Mouse (Mus musculus): Measurements from ENCODE around the gene Abcb8. TPM values are rescaled to one million over a fixed set of nuclear protein-coding genes. Genes with fewer than 3 reads are reported as not detected.

Abcb8 gene
- polyA plus RNA-seq, 1 experiment from 2014 or later = 32.6 TPM

DNA sequence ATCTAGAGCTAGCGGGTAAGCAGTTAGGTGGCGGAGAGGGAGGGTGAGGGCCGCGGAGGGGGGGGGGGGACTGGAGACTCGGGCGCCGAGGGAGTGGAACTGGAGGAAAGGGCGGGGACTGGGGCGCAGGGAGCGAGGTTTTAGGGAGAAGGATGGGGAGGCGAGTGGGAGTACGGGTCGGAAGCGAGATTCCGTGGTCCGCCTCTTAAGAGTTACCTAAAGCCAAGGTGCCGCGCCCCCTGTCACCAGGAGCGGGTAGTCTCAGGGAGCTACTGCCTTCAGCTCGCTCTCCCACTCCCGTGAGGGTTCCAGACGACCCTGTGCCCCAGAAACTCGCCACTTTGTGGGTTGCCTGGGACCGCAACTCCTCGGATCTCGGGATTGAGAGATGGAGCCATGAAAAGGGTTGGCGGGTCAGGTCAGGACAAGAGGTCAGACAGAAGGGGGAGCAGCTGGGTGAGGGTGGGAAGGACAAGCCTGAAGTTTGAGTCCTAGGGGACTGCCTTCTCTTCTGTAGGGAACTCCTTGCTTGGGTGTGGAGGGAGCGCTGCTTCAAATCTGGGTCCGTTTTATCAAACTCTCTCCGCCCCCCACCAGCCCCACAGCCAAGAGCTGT, 32.1 kb downstream of the Abcb8 start:
- peak; percentile 73 for DNase-seq (ENCODE audit: low spot score)

DNA sequence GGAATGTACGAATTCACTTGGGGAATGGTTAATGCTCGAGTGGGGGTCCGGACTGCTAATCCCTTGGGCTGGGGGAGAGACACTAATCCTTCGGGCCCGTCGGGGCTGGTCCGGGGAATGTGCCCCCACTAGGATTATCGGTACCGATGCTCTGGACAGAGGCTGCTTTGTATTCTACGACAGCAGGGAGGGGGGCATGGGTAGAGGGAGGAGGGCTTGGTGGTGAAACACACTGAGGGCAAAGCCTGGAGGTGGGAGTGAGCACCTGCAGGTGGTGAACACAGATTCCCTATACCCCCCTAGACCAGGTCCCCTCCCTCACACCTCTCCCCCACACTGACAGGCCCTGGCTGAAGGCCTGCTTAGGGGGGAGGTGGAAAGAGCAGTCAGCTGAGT, 32.6 kb downstream of the Abcb8 start:
- peak; percentile 28 for DNase-seq (ENCODE audit: low spot score)

DNA sequence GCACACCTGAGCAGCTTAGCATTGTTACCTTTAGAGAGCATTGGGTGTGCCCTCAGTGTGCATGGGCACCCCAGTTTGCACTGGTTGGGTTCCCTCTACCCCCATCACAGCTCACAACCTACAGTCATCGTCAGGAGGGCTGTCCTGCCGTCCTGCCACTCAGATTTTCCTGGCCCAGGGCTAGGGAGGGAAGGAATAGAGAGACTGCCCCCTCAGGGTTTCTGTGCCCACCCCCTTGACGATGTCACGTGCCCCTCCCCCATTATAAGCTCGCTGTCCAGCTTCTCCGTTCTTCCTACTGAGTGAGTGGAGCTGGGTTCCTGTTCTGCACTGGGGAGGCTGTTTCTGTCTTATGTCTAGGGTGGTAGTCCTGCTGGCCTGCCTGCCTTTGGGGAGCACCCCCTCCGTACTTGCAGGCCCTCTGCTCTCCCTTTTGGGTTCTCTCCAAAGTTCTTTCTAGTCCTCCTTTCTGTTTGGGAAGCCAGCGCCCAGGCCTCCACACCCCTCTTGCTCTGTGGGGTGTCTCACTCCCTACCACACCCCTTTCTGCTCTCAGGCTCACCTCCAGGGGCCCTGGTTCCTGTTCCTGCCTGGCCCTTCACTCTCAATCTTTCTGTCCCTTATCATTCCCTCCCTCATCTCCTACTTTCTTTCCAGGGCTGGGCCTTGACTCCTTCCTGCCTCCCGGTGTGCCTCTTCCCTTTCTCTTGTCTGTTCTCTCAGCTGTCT, 33.3 kb downstream of the Abcb8 start:
- DNase-seq (ENCODE audit: low spot score) = no peak

DNA sequence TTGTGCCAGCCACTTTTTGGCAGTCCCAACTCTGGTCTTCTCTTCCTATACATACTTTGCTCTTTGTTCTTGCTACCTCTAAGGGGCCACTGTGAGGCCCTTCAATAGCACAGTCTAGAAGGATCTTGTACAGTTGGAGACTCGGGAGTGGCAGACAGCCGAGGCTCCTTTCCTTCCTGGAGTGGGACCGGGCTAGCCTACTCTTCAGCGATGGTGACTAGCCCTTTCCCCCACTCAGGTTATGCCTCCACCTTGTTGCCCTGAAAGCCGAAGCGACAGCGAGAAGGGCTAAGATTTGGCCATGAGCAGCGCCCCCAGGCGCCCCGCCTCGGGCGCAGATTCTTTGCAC, 33.8 kb downstream of the Abcb8 start:
- DNase-seq (ENCODE audit: low spot score) = no peak

DNA sequence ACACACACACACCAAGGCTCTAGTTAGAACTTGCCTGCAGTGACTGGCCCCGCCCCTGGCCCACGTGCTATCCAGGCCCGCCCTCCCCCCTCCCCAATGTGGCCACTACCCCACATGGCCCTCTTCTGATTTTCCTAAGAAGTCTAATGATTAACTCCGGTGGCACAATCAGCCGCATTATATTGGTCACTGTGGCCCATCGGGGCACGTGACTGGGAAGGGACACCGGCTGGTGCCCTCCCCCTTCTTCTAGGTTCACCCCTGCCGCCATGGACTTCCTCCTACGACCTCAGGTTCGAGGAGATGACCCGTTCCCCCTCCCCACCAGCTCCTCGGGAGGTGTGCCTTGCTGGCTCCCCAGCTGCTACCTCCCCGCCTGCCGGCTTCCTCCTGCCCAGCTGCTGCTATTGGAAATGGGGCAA, 34.5 kb downstream of the Abcb8 start:
- no peak for DNase-seq (ENCODE audit: low spot score)

DNA sequence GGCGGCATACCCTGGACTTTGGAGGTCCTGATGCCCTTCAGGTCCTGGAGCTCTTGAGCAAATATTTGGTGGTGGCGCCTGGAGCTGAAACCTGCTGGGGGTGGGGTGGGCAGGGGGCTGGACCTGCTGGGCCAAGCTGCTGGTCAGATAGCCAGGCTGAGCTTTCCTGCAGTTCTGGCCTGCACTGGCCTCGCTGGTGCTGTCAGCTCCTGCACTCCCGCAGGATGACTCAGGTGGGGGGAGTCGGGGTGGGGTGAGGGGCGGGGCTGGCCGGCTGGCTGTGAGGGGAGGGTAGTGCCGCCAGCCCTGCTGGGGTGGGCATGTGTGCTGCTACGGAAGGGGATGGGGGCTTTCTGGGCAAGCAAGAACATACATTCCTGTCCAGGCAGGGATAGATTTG, 35.1 kb downstream of the Abcb8 start:
- DNase-seq (ENCODE audit: low spot score) = no peak

DNA sequence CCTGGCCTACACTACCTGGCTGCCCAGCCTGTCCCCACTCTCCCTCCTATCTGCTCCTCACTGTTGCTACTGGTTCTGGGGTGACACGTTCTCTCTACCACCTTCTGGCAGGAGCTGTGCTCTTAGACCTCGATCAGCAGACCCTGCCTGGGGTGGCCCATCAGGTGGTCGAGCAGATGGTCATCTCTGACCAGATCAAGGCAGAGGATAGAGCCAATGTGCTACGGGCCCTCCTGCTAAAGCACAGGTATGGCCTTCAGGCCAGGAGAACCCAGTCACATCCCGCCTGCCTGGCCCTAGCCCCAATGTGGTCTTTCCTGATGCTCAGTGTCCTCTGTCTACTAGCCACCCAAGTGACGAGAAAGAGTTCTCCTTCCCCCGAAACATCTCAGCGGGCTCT, 40.5 kb downstream of the Abcb8 start:
- DNase-seq (ENCODE audit: low spot score) = no peak

DNA sequence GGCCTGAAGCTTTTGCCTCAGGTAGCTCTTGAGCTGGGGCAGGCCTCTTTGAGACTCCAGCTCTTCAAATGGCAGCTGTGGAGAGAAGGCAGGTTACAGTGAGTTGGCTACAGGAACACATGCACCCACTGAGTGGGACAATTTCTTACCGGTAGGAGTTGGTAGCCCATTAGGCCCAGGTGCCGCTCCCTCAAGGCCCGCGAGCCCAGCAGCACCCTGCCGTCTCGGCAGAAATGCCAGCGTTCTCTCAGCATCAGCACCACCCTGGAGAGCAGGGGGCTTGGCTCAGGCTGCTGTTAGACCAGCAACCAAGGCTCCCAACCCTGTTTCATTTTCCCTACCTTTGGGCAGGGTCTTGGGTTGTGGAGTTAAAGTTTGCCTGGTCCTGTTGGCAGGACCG, 47.7 kb downstream of the Abcb8 start:
- DNase-seq (ENCODE audit: low spot score) = no peak

DNA sequence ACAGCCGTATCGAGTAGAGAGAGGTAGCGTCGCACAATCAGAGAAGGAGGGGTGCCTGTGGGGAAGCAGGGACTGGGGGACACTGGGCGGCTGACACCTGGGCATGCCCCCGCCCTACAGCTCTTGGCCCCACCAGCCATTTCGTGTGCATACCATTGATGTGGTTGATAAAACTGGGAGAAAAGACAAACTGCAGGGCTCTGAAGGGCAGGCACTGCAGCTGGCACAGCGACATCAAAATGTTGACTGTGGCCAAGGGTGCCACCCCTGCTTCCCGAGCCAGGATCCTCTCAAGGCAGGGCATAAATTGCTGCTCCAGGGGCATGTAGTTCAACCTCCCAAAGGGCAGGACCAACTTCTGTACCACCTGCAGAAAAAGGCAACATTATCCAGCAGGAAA, 48.6 kb downstream of the Abcb8 start:
- peak; percentile 60 for DNase-seq (ENCODE audit: low spot score)

DNA sequence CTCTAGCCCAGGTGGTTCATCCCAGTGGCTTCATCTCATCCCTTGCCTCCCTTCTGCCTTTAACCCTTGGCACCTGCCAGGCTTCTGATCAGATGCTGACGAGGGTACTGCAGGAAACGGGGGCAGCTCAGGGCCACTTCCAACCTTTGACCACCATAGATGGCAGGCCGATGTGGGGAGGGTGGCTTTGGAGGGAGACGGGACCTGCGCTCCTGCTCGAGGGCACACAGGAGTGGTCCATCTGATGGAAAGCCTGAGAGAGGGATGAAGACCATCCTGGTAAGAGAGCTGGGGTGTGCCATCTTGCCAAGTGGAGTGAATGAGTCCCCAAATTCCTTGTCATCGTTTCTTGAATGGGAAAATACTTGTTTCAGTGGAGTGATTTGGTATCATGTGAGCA, 49.7 kb downstream of the Abcb8 start:
- DNase-seq (ENCODE audit: low spot score) = no peak

DNA sequence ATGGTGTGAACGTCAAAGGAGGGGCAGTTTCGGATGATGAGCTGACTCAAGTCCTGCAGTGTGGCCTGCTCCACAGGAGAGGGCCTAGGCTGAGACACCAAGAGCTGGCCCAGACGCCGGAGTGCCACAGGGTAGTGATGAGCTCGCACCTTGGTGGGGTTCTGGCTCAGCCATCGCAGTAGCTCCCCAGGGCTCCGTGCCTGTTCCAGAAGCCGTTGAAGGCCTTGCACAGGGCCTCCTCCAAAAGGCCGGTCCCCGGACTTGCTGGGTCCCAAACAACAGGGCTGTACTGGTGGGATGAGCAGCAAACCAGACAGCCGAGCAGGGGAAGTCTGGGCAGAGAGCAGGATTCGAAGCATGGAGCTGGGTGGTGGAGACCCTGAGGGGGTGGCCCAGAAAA, 50.5 kb downstream of the Abcb8 start:
- no peak for DNase-seq (ENCODE audit: low spot score)

DNA sequence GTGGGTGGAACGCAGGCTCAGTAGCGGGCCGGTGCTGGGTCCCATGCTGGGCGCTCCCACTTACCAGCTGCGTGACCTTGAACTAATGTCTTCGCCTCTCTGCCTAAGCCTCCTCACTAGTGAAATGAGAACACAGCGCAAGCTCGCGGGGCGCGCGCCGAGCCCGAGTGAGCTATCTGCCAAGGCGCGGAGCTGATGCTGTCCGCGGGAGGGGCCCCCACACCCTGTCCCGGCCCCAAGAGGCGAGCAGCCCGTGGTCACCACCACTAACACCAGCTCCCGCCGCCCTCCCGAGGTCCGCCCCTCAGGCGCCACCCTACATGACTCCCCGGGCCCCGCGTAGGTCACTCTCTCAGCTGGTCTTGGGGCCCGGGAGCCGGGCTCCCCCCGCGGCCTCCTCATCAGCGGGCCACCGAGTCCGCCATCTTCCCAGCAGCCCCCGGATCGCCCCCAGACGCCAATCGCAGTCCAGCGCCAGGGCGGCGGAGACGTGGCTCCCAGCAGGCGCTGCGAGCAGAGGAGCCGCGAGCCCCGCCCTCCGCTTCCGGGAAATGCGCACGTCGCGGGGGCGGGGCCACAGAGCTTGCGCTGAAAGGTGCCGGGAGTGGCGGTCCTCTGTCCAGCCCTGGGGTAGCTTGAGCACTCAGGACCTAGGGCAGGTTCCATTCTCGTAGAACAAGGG, 51.4 kb downstream of the Abcb8 start, which contains the start of gene Fastk:
Fastk (minus strand) TSS at position 542 of the 682 bp plus-strand sequence.
- DNase-seq (ENCODE audit: low spot score) = peak; percentile 93

DNA sequence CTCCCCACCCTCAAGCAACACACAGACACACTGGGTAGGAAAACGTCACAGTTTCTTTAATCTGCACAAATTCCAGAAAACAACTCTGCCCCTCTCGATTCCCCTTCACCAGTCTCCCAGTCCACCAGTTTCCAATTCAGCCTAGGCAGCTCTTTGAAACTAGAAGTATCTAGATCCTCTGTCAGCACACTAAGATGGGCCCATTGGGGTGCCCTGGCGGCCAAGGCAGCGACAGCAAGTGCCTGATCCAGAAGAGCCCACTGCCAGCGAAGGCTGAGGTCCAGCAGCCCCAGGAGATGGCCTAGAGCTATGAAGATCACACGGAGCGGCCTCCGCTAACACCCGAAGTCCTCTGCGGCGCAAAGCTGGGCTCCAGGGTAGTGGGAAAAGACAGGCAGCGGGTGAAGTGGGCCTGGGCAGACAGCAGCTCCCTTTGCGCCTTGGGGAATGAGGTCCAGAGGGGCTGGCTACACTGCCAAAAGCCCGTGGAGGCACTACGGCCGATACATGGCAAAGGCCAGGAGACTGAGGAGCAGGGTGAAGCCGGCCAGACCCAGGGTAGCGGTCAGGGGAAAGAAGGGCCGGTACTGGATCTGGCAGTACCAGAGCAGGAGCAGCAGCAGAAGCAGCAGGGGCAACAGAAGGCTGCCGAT, 52.1 kb downstream of the Abcb8 start:
- no peak for DNase-seq (ENCODE audit: low spot score)

DNA sequence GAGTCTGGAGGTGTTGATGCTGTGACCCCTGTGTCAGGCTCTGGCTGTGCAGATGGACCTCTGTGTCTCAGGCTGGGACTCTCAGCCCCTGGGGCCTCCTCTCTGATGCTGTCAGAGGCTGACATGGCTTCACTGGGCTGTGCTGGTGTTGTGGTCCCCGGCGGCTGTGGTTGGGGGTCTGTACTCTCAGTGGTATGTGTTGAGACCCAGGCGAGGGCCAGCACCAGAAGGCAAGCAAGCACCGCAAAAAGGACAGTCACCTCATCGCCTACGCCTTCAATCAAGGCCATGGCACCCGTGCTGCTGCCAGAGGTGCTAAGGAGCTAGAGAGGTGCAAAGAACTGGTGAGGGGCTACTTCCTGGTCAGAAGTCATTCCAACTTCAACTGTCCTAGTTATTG, 53.2 kb downstream of the Abcb8 start:
- DNase-seq (ENCODE audit: low spot score) = no peak

DNA sequence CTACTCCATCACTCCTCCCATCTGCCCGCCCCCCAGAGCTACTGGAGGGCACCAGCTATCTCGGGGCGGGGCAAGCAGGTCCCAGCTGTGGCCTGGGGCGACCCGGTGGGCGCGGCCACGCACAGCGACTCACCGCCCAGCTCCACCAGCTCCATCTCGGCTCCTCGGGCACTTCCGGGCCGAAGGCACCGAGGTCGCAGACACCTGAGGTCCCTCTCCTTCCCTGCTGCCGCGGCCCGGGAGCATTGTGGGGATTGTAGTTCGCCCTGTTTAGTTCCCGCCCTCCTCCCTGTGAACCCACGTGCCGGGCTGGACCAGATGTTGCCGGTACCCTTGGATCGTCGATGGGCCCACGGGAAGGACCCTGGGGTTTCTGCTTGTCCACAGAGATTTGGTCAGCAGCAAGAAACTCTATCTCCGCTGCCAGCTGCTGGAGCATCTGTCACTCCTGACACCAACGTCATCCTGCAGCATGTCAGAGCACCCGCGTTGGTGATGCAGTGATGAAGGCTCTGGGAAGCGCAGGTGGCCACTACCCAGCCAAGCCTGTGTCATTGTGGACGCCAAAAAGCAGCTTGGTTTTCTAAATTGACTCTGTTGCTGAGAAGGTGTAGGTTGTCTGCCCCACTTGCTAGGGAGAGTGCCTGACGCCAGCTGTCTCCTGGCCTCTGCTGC, 54.3 kb downstream of the Abcb8 start, which contains the start of gene Tmub1:
Tmub1 (minus strand) TSS at position 231 of the 675 bp plus-strand sequence.
- peak; percentile 89 for DNase-seq (ENCODE audit: low spot score)

DNA sequence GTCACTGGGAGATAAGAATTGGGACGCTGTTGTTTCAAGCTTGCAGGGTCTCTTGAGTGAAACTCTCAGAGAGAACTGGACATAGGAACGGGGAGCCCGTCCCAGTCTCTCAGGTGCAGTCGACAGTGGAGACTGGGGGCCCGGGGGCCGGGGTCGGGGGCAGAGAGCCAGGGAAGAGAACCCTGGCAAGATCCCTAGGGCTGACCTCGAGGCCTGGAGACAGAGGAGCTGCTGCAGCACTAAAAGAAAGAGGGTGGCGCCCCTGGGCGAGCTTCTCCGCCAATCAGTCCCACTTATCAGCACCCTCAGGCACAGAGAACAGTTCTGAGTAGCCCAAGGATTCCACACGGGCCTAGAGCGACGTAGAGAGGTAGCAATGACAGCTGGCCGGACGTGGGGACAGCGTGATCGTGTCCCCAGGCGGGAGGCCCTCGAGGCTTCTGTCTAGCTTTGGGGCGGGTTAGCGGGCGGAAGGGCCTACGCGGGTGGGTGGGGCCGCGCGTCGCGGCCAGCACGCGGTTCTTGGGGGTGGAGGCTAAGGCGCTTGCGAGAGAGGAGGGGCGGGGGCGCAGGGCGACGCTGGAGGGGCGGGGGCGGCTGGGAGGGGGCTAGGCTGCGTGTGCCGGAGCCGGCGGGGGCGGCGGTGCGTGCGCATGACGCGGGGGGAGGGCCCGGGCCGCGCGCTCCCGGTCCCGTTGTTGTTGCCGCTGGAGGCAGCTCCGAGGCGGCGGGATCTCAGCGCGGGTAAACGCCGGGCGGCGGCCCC, 58.0 kb downstream of the Abcb8 start:
- DNase-seq (ENCODE audit: low spot score) = peak; percentile 87

DNA sequence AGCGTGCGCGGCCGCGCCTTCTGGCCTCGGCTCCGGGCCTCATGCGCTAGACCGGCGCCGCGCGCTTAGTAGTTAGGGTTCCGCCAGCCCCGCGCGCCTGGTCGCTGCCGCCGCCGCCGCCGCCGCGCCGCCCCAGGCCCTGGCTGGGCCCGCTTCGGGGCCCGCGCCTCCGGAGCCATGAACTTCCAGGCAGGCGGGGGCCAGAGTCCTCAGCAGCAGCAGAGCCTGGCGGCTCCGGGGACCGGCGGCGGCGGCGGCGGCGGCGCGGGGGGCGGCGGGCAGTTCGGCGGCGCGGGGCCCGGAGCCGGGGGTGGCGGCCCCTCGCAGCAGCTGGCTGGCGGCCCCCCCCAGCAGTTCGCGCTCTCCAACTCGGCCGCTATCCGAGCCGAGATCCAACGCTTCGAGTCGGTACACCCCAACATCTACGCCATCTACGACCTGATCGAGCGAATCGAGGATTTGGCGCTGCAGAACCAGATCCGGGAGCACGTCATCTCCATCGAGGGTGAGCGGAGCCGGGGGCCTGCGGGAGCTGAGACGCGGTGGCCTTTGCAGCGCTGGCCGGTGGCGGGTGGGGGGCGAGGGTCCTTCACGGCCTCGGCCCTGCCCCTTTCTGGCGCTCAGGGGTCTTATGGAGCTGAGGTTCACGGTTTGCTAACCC, 58.7 kb downstream of the Abcb8 start, which contains the start of gene Agap3:
Agap3 (plus strand) TSS at position 148 of the 661 bp plus-strand sequence.
- DNase-seq (ENCODE audit: low spot score) = peak; percentile 44

DNA sequence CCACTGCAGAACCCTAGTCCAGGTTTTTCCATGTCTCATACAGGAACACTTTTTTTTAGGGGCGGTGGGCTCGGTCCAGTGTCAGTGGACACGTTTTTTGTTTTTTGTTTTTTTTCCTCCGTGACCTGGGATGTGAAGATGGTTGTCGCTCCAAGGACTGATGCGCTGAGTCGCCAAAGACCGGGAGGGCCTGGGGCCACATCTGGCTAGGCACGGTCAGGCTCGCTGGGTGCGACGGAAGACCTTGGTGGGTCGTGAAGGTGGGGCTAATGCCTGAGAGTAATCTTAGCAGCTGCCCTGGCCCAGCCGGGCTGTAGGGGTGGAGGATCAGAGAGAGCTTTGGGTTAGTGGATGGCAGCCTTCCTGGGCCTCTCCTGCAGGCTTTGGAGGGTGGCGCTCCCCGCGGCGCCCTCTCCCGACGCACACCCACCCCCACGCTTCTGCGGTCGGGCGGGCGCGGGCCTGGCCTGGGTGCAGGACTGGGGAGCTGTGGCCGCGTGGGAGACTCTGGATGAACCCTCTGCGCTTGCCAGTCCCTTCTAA, 59.3 kb downstream of the Abcb8 start:
- peak; percentile 16 for DNase-seq (ENCODE audit: low spot score)

DNA sequence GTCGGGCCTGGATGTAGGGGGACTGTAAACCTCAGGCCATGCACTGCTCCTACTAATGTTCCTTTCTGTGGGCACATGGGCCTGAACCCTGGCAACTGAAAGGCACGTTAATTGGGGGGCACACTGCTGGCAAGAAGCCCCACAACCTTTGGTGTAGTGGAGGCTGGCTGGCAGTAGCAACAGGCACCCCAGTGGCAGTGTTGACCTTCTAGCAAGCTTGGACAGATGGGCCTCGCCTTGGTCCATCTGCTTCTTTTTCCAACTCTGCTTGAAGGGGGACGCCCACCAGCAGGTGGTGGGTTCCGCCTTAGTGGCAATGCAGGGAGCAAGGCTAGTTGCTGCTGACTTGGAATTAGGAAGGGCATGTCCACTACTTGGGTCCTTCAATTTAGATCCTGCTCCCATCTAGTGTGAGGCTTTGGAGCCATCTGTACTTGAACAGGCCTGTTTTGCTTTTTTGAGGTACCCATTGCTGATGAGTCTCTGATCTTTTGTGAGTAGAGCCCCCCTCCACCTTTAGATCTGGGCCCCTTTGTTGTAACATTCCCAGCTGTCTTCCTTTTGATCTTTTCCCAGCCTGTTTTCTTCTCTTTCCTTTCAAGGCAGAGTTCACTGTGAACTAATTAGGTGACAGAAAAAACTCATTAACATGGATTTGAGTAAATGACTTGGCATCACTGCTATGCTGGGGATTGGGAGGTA, 60.0 kb downstream of the Abcb8 start:
- no peak for DNase-seq (ENCODE audit: low spot score)
